Mouse (Mus musculus) heart, embryonic 14.5 days (tissue): Measurements from ENCODE around the gene Ppp1r12a. TPM values are rescaled to one million over a fixed set of nuclear protein-coding genes. Genes with fewer than 3 reads are reported as not detected.

ENCODE experiments used
- ATAC-seq: fragments of 200-750 bp; cut with Nextera tagmentation; 2 replicates; pipeline ENCODE4 v1.8.0; 2017; ENCODE audit warnings: low read depth, moderate TSS enrichment; ENCODE audit not compliant: insufficient number of reproducible peaks, insufficient read depth, low FRiP score
- H3K27ac ChIP-seq, 2 experiments: fragments of 200-500 bp in 1 of 2; fragments of 300-500 bp in 1 of 2; sonication (generic) in 1 of 2; replicated peaks in 1 of 2; 2 replicates each; pipeline ENCODE4 v1.5.1; 2012 to 2014; ENCODE audit warnings: low read depth in 2 of 2, low read length in 2 of 2, control low read depth in 1 of 2, mild to moderate bottlenecking in 1 of 2, mixed read lengths in 1 of 2; ENCODE audit not compliant: control insufficient read depth in 1 of 2, insufficient read depth in 1 of 2
- H3K27me3 ChIP-seq: fragments of 300-500 bp; sonication (generic); 2 replicates; pipeline ENCODE4 v1.6.1; 2014; ENCODE audit warnings: mild to moderate bottlenecking, low read length, control low read depth; ENCODE audit not compliant: control insufficient read depth, insufficient read depth
- H3K36me3 ChIP-seq: fragments of 300-500 bp; sonication (generic); 2 replicates; pipeline ENCODE4 v1.6.1; 2014; ENCODE audit warnings: mild to moderate bottlenecking, control low read depth, low read length, mixed read lengths; ENCODE audit not compliant: control insufficient read depth, insufficient read depth
- H3K4me1 ChIP-seq, 2 experiments: fragments of 200-500 bp in 1 of 2; fragments of 300-500 bp in 1 of 2; sonication (generic) in 1 of 2; 2 replicates each; pipeline ENCODE4 v1.6.1; 2012 to 2014; ENCODE audit warnings: low read length in 2 of 2, control low read depth in 1 of 2, mixed read lengths in 1 of 2; ENCODE audit not compliant: control insufficient read depth in 2 of 2, insufficient read depth in 2 of 2
- H3K4me2 ChIP-seq: fragments of 300-500 bp; sonication (generic); 2 replicates; pipeline ENCODE4 v1.6.1; 2014; ENCODE audit warnings: mild to moderate bottlenecking, low read length
- H3K4me3 ChIP-seq, 2 experiments: fragments of 200-500 bp in 1 of 2; fragments of 300-500 bp in 1 of 2; sonication (generic) in 1 of 2; 2 replicates each; pipeline ENCODE4 v1.5.1; 2012 to 2014; ENCODE audit warnings: low read length in 2 of 2, mild to moderate bottlenecking in 2 of 2, control low read depth in 1 of 2, low read depth in 1 of 2, moderate library complexity in 1 of 2; ENCODE audit not compliant: control insufficient read depth in 1 of 2, insufficient read depth in 1 of 2
- H3K9ac ChIP-seq: fragments of 300-500 bp; sonication (generic); 2 replicates; pipeline ENCODE4 v1.6.1; 2014; ENCODE audit warnings: mild to moderate bottlenecking, low read length
- H3K9me3 ChIP-seq: fragments of 300-500 bp; sonication (generic); 2 replicates; pipeline ENCODE4 v1.6.1; 2016; ENCODE audit warnings: low read length, control low read depth; ENCODE audit not compliant: control insufficient read depth
- WGBS: fragments of 180-500 bp; shearing (Covaris S2); extraction: QIAGEN DNeasy Blood & Tissue Kit; methylation state at CpG from one replicate; pipeline ENCODE4 v1.1.7; 2014; 5-methylcytosine and 5-hydroxymethylcytosine counted together
- polyA plus RNA-seq: library from polyadenylated mRNA; unstranded; fragments of >200 nt; fragmentation: Nextera tagmentation; extraction: Ambion mirVana; gene quantifications from 2 replicates; pipeline ENCODE4 v1.2.1, GENCODE M21; 2014

The Ppp1r12a gene
- polyA plus RNA-seq, 1 experiment from 2014 or later, result 108 TPM

- Histone ChIP-seq H3K4me1 (peaks cover 0 to 39% of the 10 kb centered on the region in 2 experiments; a peak in 2 of 4 replicates), H3K9ac (no peak overlapping the region)
- WGBS, result 65% methylated on average over 2 of the region's 2 CpGs
Observed at GRCm38 (mm10) chr10:108189303-108189702, 27.3 kb downstream of the Ppp1r12a start.

GRCm38 (mm10) chr10:108189986-108190385 lies 28.0 kb downstream of the Ppp1r12a start:
- no peak overlapping the region for H3K4me2 ChIP-seq
- no peaks in the 10 kb centered on the region for H3K36me3 ChIP-seq
- no peak overlapping the region for H3K4me3 ChIP-seq
- no peak for ATAC-seq
- no peaks in the 10 kb centered on the region for H3K27me3 ChIP-seq
- H3K9me3 ChIP-seq, result no peaks in the 10 kb centered on the region
- H3K9ac ChIP-seq, result no peak overlapping the region
- 74% methylated on average over 3 of the region's 3 CpGs for WGBS
- H3K4me1 ChIP-seq, result peaks cover 0 to 33% of the 10 kb centered on the region in 2 experiments; a peak in 3 of 4 replicates
- no peak overlapping the region for H3K27ac ChIP-seq

More at GRCm38 (mm10) chr10:108189303-108189702, 27.3 kb downstream of the Ppp1r12a start:
- no peak overlapping the region for H3K4me2 ChIP-seq
- H3K27ac ChIP-seq, result no peak overlapping the region
- no peaks in the 10 kb centered on the region for H3K36me3 ChIP-seq
- no peaks in the 10 kb centered on the region for H3K27me3 ChIP-seq
- no peaks in the 10 kb centered on the region for H3K9me3 ChIP-seq
- no peak for ATAC-seq
- no peak overlapping the region for H3K4me3 ChIP-seq

GRCm38 (mm10) chr10:108190626-108191025 lies 28.6 kb downstream of the Ppp1r12a start:
- Histone ChIP-seq H3K4me3 (no peak overlapping the region), H3K36me3 (no peaks in the 10 kb centered on the region), H3K4me2 (no peak overlapping the region), H3K9me3 (no peaks in the 10 kb centered on the region), H3K27me3 (no peaks in the 10 kb centered on the region), H3K9ac (no peak overlapping the region), H3K27ac (no peak overlapping the region), H3K4me1 (peaks cover 0 to 29% of the 10 kb centered on the region in 2 experiments; a peak in 3 of 4 replicates)
- ATAC-seq, result no peak

- H3K4me1 ChIP-seq, result peaks cover 0 to 27% of the 10 kb centered on the region in 2 experiments; a peak in 3 of 4 replicates
- no peak for ATAC-seq
- no peak overlapping the region for H3K4me2 ChIP-seq
- 52% methylated on average over 8 of the region's 8 CpGs for WGBS
- no peak overlapping the region for H3K4me3 ChIP-seq
- no peaks in the 10 kb centered on the region for H3K36me3 ChIP-seq
- peak overlapping the region in 1 of 2 experiments; percentile 44; a peak in 1 of 4 replicates for H3K27ac ChIP-seq
- no peaks in the 10 kb centered on the region for H3K27me3 ChIP-seq
- H3K9ac ChIP-seq, result no peak overlapping the region
- no peaks in the 10 kb centered on the region for H3K9me3 ChIP-seq
Observed at GRCm38 (mm10) chr10:108191381-108191787, 29.4 kb downstream of the Ppp1r12a start.

- Histone ChIP-seq H3K9me3 (no peaks in the 10 kb centered on the region), H3K9ac (no peak overlapping the region), H3K4me2 (no peak overlapping the region), H3K27me3 (no peaks in the 10 kb centered on the region), H3K4me1 (peaks cover 0 to 27% of the 10 kb centered on the region in 2 experiments; a peak in 3 of 4 replicates), H3K36me3 (no peaks in the 10 kb centered on the region), H3K27ac (no peak overlapping the region), H3K4me3 (no peak overlapping the region)
- 42% methylated on average over 2 of the region's 2 CpGs for WGBS
- no peak for ATAC-seq
Observed at GRCm38 (mm10) chr10:108192306-108192705, 30.3 kb downstream of the Ppp1r12a start.

GRCm38 (mm10) chr10:108196124-108196523 lies 34.1 kb downstream of the Ppp1r12a start:
- Histone ChIP-seq H3K4me2 (no peak overlapping the region), H3K27ac (no peak overlapping the region), H3K9me3 (no peaks in the 10 kb centered on the region), H3K4me1 (peaks cover 0 to 9% of the 10 kb centered on the region in 2 experiments; a peak in 2 of 4 replicates), H3K36me3 (peaks cover 14% of the 10 kb centered on the region), H3K4me3 (no peak overlapping the region), H3K9ac (no peak overlapping the region), H3K27me3 (no peaks in the 10 kb centered on the region)
- ATAC-seq, result no peak
- WGBS, result 96% methylated on average over 2 of the region's 2 CpGs

GRCm38 (mm10) chr10:108197498-108197897 lies 35.5 kb downstream of the Ppp1r12a start:
- no peak overlapping the region for H3K4me2 ChIP-seq
- no peak overlapping the region for H3K27ac ChIP-seq
- peaks cover 16% of the 10 kb centered on the region for H3K36me3 ChIP-seq
- no peaks in the 10 kb centered on the region for H3K27me3 ChIP-seq
- H3K4me1 ChIP-seq, result peaks cover 0 to 2% of the 10 kb centered on the region in 2 experiments; a peak in 1 of 4 replicates
- ATAC-seq, result no peak
- 97% methylated on average over 1 of the region's 1 CpGs for WGBS
- H3K9me3 ChIP-seq, result no peaks in the 10 kb centered on the region
- no peak overlapping the region for H3K9ac ChIP-seq
- H3K4me3 ChIP-seq, result no peak overlapping the region

GRCm38 (mm10) chr10:108198945-108199344 lies 37.0 kb downstream of the Ppp1r12a start:
- no peak for ATAC-seq
- Histone ChIP-seq H3K4me2 (no peak overlapping the region), H3K9ac (no peak overlapping the region), H3K9me3 (no peaks in the 10 kb centered on the region), H3K27me3 (no peaks in the 10 kb centered on the region), H3K4me3 (no peak overlapping the region), H3K4me1 (peaks cover 0 to 2% of the 10 kb centered on the region in 2 experiments; a peak in 1 of 4 replicates), H3K36me3 (peaks cover 18% of the 10 kb centered on the region), H3K27ac (no peak overlapping the region)
- 89% methylated on average over 2 of the region's 2 CpGs for WGBS
